Comparison of ENCODE assay signal across 10 mouse cellular contexts in genomic region chr16:18220001-18220400, GRCm38 (mm10). TPM values are rescaled to one million over a fixed set of nuclear protein-coding genes. Genes with fewer than 3 reads are reported as not detected.
DNase-seq lines count a peak whose midpoint lies in the region; ATAC-seq and TF ChIP-seq lines count a peak whose summit lies in the region.
"Had no signal": no experiment of that assay in that cellular context is flagged by ENCODE, and none has a peak within 500 bp of the region (broad histone marks: within the 10 kb centered on the region; RNA-seq: fewer than 3 reads in every experiment).

No protein-coding gene starts in this region.

- H3K36me3 ChIP-seq in testis, adult 2 months (ENCODE audit: control insufficient read depth, insufficient read depth, low read length): no peaks in the 10 kb centered on the region
- peaks cover 42% of the 10 kb centered on the region for H3K36me3 ChIP-seq in hindbrain, embryonic 14.5 days (replicated peaks; ENCODE audit: control insufficient read depth, insufficient read depth)
- 0 out of 2 replicates have a peak, but pooled peaks cover 9% of the 10 kb centered on the region for H3K36me3 ChIP-seq in liver, postnatal 0 days (replicated peaks; ENCODE audit: insufficient read depth, low read length)

- H3K4me3 ChIP-seq in testis, adult 2 months (ENCODE audit: control insufficient read depth, low read depth, low read length): peak overlapping the region; percentile 8; the same call in 1 of the 2 replicates
- H3K4me3 ChIP-seq in hindbrain, embryonic 14.5 days (replicated peaks; ENCODE audit: low read length): no peak overlapping the region
- no peak overlapping the region for H3K4me3 ChIP-seq in liver, postnatal 0 days (ENCODE audit: low read depth, low read length)

- no peaks in the 10 kb centered on the region for H3K27me3 ChIP-seq in testis, adult 2 months (ENCODE audit: control insufficient read depth, insufficient read depth, low read length)
- no peaks in the 10 kb centered on the region for H3K27me3 ChIP-seq in hindbrain, embryonic 14.5 days (ENCODE audit: control insufficient read depth, insufficient read depth, low read length)
- no peaks in the 10 kb centered on the region for H3K27me3 ChIP-seq in liver, postnatal 0 days (ENCODE audit: insufficient read depth, low read length)

- no peak overlapping the region for H3K27ac ChIP-seq in testis, adult 2 months (ENCODE audit: control insufficient read depth, insufficient read depth, low read depth, low read length)
- H3K27ac ChIP-seq in hindbrain, embryonic 14.5 days: no peak overlapping the region
- H3K27ac ChIP-seq in liver, postnatal 0 days (ENCODE audit: low read depth): peak overlapping the region; percentile 22; the same call in 1 of the 2 replicates

- no peak overlapping the region for H3K4me2 ChIP-seq in hindbrain, embryonic 14.5 days (replicated peaks)
- H3K4me2 ChIP-seq in liver, postnatal 0 days (ENCODE audit: low read depth, low read length): no peak overlapping the region

- no peak for TF ChIP-seq POLR2A in testis, adult 2 months (IDR thresholded peaks at IDR 0.05; ENCODE audit: control insufficient read depth, low read depth, low read length)

- no peaks in the 10 kb centered on the region for H3K9me3 ChIP-seq in hindbrain, embryonic 14.5 days (ENCODE audit: control insufficient read depth, low read length)
- H3K9me3 ChIP-seq in liver, postnatal 0 days (ENCODE audit: low read length): no peaks in the 10 kb centered on the region

- ATAC-seq in hindbrain, embryonic 14.5 days (ENCODE audit: low FRiP score): 0 out of 2 replicates have a peak, but pooled peaks have one; percentile 26
- ATAC-seq in liver, postnatal 0 days: peak; percentile 64; the same call in 1 of the 2 replicates

- WGBS in hindbrain, embryonic 14.5 days: 58% methylated on average over 8 of the region's 8 CpGs
- 28% methylated on average over 8 of the region's 8 CpGs for WGBS in liver, postnatal 0 days (ENCODE audit: insufficient replicate concordance)

- no peak for TF ChIP-seq EP300 in liver, postnatal 0 days (IDR thresholded peaks at IDR 0.05; ENCODE audit: low read depth)

- H3K9ac ChIP-seq in hindbrain, embryonic 14.5 days: no peak overlapping the region
- peak overlapping the region; percentile 11; the same call in 1 of the 2 replicates for H3K9ac ChIP-seq in liver, postnatal 0 days (replicated peaks)

- peaks cover 4% of the 10 kb centered on the region; the same call in 1 of the 2 replicates for H3K4me1 ChIP-seq in testis, adult 2 months (ENCODE audit: control insufficient read depth, insufficient read depth, low read length)
- H3K4me1 ChIP-seq in hindbrain, embryonic 14.5 days (replicated peaks; ENCODE audit: control insufficient read depth, insufficient read depth, low read length): peaks cover 26% of the 10 kb centered on the region
- H3K4me1 ChIP-seq in liver, postnatal 0 days (ENCODE audit: insufficient read depth): peaks cover 8% of the 10 kb centered on the region

- no peak for TF ChIP-seq CTCF in testis, adult 2 months (IDR thresholded peaks at IDR 0.05; ENCODE audit: control insufficient read depth, insufficient read depth, insufficient replicate concordance, low read depth, low read length)
- no peak for TF ChIP-seq CTCF in liver, postnatal 0 days (IDR thresholded peaks at IDR 0.05; ENCODE audit: low read depth)

- DNase-seq in gastrocnemius, postnatal 10 days: peak; percentile 55
- DNase-seq in gastrocnemius, postnatal 25 days: no peak
- no peak for DNase-seq in testis, postnatal 14 days (ENCODE audit: low spot score)
- no peak for DNase-seq in hindbrain, embryonic 14.5 days (ENCODE audit: low spot score)
- DNase-seq in liver, postnatal 0 days: peak; percentile 62
- peak; percentile 22 for DNase-seq in yolk sac, embryonic 10.5 days (ENCODE audit: low spot score)
- no peak for DNase-seq in cerebellum, adult 18-20 months

RNA-seq across cellular contexts. Expression of gene Ccdc188, which starts 2.3 kb away (rescaled TPM):
- not detected for total RNA-seq in gastrocnemius, postnatal 10 days (2021)
- not detected for total RNA-seq in gastrocnemius, postnatal 25 days (2021)
- polyA plus RNA-seq in testis, adult 2 months (2012; rRNA removed): 103 and 117 TPM in 2 replicates
- not detected in 2 replicates for polyA plus RNA-seq in hindbrain, embryonic 14.5 days (2014; fragmentation: Nextera tagmentation; extraction: Ambion mirVana)
- not detected in 2 replicates for polyA plus RNA-seq in liver, postnatal 0 days (2015; fragmentation: Nextera tagmentation; extraction: Ambion mirVana)
- total RNA-seq: ES-E14; gastrocnemius, postnatal 4 days had no signal

RNA-seq across cellular contexts. Expression of gene Zdhhc8, which starts 14.9 kb away (rescaled TPM):
- 10 to 100 TPM; 26.3 to 29.7 TPM for total RNA-seq in gastrocnemius, postnatal 10 days (2021)
- total RNA-seq in gastrocnemius, postnatal 25 days (2021): 10 to 100 TPM; 21.6 to 26.6 TPM
- 4.3 and 5.5 TPM in 2 replicates for polyA plus RNA-seq in testis, adult 2 months (2012; rRNA removed)
- polyA plus RNA-seq in hindbrain, embryonic 14.5 days (2014; fragmentation: Nextera tagmentation; extraction: Ambion mirVana): 14.8 and 16.4 TPM in 2 replicates
- polyA plus RNA-seq in liver, postnatal 0 days (2015; fragmentation: Nextera tagmentation; extraction: Ambion mirVana): 1.3 and 1.6 TPM in 2 replicates

RNA-seq across cellular contexts. Expression of gene Trmt2a, which starts 28.5 kb away (rescaled TPM):
- total RNA-seq in gastrocnemius, postnatal 10 days (2021): 10 to 100 TPM; 15.3 to 21.2 TPM
- 1 to 10 TPM; 9.6 to 10.0 TPM for total RNA-seq in gastrocnemius, postnatal 25 days (2021)
- 23.5 and 24.9 TPM in 2 replicates for polyA plus RNA-seq in testis, adult 2 months (2012; rRNA removed)
- 70.9 and 77.0 TPM in 2 replicates for polyA plus RNA-seq in hindbrain, embryonic 14.5 days (2014; fragmentation: Nextera tagmentation; extraction: Ambion mirVana)
- polyA plus RNA-seq in liver, postnatal 0 days (2015; fragmentation: Nextera tagmentation; extraction: Ambion mirVana): 22.9 and 23.3 TPM in 2 replicates

RNA-seq across cellular contexts. Expression of gene Ranbp1, which starts 28.5 kb away (rescaled TPM):
- 10 to 100 TPM; 52.4 to 72.0 TPM for total RNA-seq in gastrocnemius, postnatal 10 days (2021)
- 10 to 100 TPM; 21.6 to 24.7 TPM for total RNA-seq in gastrocnemius, postnatal 25 days (2021)
- 64.4 and 76.0 TPM in 2 replicates for polyA plus RNA-seq in testis, adult 2 months (2012; rRNA removed)
- polyA plus RNA-seq in hindbrain, embryonic 14.5 days (2014; fragmentation: Nextera tagmentation; extraction: Ambion mirVana): 411 and 415 TPM in 2 replicates
- polyA plus RNA-seq in liver, postnatal 0 days (2015; fragmentation: Nextera tagmentation; extraction: Ambion mirVana): 156 and 160 TPM in 2 replicates

RNA-seq across cellular contexts. Expression of gene Gm49776, which starts 38.1 kb away (rescaled TPM):
- total RNA-seq in gastrocnemius, postnatal 10 days (2021): not detected
- not detected for total RNA-seq in gastrocnemius, postnatal 25 days (2021)
- 0.38 and 0.58 TPM in 2 replicates for polyA plus RNA-seq in testis, adult 2 months (2012; rRNA removed)
- polyA plus RNA-seq in hindbrain, embryonic 14.5 days (2014; fragmentation: Nextera tagmentation; extraction: Ambion mirVana): 5.3 TPM in 1 of 2 replicates, not detected in the other
- polyA plus RNA-seq in liver, postnatal 0 days (2015; fragmentation: Nextera tagmentation; extraction: Ambion mirVana): 1.1 TPM in 1 of 2 replicates, not detected in the other
- total RNA-seq: gastrocnemius, postnatal 4 days had no signal

Comparison
In these comparisons a context has a peak if more than half of its experiments do, and no peak if none do; other contexts are left out.
1. DNase-seq: peak in gastrocnemius, postnatal 10 days (single experiment), liver, postnatal 0 days (single experiment) and yolk sac, embryonic 10.5 days (single experiment); none in gastrocnemius, postnatal 25 days (single experiment), testis, postnatal 14 days (single experiment), hindbrain, embryonic 14.5 days (single experiment) and cerebellum, adult 18-20 months (0 of 2).
2. RNA of gene Ccdc188, which starts 2.3 kb away (polyA plus RNA-seq): 103 to 117 TPM in testis, adult 2 months; not detected in hindbrain, embryonic 14.5 days and not detected in liver, postnatal 0 days; every median in the first group is over 100 times any median in the second.